Mouse (Mus musculus) cerebellum, adult 11-12 months (tissue): ENCODE measurements around the gene Ppp1r13l.

Experiments
- DNase-seq: peaks from one replicate; pipeline ENCODE4 v3.0.0; 2022

Gene Ppp1r13l

DNA sequence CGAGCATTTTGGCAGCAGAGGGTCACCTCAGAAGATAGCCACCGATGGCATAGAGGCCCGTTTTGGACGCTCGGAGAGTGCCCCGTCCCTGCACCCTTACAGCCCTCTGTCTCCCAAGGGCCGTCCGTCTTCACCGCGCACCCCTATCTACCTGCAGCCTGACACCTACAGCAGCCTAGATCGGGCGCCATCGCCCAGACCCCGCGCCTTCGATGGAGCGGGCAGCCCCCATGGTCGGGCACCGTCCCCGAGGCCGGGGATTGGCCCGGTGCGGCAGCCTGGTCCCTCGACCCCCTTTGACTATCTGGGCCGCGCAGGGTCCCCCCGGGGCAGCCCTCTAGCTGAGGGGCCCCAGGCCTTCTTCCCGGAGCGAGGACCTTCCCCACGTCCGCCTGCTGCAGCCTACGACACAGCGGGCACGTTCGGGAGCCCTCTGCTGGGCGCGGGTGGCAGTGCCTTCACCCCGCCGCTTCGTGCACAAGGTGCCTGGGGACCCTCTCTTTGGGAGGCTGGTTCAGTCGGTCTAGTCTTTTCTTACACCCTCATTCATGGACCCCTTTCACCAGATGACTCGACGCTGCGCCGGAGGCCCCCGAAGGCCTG is 10.4 kb downstream of the Ppp1r13l start:
- peak; percentile 73 for DNase-seq

DNA sequence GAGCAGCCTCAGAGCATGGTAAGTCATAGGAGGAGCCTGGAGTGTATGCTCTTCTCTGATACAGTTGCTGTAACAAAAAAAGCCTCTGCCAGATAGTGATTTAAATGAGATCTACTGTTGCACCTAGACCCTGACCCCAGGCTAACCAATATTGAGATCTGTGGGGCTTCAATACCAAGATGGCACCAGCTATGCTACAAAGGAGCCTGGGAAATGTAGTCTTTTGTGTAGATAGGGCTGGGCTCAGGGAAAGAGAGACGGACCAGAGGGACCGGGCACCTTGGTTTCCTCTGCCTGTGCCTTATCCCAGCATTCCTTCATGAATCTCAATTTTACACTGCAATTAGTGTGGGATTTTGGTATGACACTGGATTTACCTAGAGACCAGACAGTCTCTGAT is 13.8 kb downstream of the Ppp1r13l start:
- no peak for DNase-seq

DNA sequence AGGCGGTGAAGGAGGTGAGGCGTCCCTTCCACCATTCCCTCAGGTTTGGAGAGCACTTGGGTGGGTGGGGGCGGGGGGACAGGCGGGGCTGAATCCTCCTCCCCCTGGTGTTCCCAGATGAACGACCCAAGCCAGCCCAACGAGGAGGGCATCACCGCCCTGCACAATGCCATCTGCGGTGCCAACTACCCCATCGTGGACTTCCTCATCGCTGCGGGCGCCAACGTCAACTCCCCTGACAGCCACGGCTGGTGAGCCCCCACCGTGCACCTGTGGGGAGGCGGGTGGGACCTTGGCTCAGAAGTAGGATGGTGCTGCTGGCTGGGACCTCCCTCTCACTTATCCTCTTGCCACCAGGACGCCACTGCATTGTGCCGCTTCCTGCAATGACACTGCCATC is 15.8 kb downstream of the Ppp1r13l start:
- no peak for DNase-seq

DNA sequence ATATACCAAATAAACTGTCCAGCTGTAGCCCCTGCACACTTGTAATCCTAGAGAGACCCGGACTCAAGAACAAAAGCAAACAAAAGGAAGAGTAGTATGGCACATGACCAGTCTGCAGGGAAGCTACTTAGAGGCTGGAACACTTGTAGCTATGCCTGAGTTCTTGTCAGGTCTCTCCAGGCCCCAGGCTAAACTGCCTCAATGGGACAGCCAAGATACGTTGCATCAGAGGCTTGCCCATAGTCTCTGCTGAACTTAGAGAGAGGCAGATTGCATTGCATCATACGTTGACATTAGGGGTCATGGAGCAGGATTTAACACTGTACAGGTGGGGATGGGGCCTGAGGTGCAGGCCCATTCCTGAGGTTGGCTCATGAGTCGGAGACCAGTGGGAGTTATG is 16.5 kb downstream of the Ppp1r13l start:
- DNase-seq = no peak

DNA sequence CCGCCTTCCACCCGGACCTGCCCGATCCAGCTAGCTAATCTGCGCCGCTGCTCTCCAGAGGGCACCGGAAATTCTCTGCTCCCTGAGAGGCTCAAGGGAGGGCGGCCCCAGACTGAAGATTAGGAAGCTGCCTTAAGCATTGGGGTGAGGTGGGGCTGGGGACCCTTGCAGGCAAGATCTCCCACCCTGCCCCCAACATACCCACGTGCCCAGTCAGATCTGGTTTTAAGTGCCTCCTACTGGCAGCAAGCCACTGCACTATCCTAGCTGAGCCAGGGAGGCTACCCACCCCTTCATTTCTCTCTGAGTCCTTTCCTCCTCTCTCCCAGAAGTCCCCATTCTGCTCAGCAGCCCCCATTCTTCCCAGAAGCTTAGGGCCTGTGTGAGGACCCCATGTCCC is 18.5 kb downstream of the Ppp1r13l start:
- DNase-seq = no peak

DNA sequence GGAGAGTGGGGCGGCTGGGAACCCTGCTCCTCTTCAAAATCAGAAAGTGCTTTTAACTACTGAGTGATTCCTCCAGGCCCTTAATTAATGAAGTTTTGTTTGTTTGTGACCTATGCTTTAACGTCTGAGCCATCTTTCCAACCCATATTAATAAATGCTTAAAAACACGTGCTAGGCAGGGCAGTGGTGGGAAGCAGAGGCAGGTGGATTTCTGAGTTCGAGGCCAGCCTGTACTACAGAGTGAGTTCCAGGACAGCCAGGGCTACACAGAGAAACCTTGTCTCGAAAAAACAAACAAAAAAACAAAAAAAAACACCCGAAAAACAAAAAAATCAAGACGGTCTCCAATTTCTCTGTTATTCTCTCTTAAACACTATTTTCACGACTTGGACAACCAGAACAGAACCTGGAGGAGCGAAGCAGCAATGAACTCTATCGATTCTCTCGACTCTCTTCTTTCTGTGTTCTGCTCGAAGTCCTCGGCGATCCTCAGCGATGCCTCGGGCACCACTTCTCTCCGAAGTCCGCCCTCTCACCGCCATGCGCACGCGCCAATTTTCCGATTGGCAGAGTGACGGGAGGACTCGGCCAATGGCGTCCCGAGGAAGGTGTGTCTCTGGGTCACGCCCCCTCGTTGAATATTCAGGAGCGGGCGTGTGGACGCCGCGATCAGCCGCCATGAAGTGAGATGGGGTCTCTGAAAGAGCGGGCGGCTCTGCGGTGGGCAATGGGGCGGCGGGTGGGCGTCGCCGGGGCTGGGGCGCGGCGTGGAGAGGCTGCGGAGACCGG is 22.0 kb downstream of the Ppp1r13l start, which contains the start of gene Ercc2:
Ercc2 (plus strand) TSS at position 634 of the 789 bp plus-strand sequence.
- DNase-seq = peak; percentile 97

DNA sequence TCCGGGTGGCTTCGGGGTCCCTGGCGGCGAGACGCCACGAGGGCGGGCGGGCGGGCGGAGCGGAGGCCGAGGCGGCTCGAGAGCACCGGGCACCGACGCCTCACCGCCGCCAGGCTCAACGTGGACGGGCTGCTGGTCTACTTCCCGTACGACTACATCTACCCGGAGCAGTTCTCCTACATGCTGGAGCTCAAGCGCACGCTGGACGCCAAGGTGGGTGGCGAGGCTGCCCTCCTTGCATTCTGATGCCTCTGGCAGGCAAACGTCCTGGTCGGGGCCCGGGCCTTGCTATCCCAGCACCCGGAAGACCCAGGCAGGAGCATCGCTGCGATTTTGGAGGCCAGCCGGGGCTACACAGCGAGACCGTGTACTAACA is 22.6 kb downstream of the Ppp1r13l start:
- peak; percentile 45 for DNase-seq

DNA sequence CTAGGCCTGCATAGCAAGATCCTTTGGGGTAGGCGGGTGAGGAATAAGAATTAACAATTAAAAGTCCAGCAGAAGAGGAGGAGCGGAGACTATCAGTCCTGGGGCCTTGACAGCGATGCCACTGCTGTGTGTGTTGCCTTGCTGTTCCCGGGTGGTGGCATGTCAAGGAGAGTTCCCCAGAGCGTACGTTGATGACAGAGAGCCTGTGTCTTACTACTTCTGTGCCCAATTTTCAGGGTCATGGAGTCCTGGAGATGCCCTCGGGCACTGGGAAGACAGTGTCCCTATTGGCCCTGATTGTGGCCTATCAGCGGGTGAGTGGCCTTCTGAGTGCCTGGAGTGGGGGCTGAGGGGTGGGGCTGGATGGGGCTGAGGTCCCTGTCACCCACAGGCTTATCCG is 24.2 kb downstream of the Ppp1r13l start:
- DNase-seq = no peak

DNA sequence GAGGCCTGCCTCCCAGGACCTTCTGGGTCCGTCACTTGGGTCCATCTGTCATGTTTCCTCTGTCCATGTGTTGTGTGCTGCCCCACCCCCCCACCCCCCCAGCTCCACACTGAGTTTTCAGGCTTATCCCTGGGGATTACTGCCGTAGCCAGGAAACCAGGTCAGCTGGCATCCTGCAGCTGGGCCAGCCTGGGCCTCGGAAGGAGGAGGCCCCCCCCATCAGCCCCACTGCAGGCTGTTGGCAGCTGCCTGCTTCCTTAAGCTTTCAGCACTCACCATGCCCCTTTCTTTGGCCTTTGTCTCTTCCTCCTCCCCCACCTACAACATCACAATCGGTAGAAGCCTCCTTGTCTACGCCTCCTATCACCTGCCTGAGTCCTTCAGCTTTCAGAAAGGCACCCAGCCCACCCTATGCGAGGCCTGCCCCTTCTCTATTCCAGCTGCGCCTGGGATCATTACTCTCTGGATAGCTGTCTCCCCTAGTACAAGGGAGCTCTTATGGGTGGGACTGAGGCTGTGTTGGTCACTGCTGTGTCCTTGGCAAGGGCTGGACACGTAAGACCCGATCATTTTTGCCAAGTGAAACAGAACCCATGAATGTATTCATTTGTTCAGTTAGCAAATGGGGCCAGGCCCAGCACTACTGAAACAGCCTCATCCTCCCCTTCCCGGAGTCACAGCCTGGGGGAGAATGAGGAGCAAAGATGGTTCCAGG is 29.3 kb downstream of the Ppp1r13l start:
- DNase-seq = no peak

DNA sequence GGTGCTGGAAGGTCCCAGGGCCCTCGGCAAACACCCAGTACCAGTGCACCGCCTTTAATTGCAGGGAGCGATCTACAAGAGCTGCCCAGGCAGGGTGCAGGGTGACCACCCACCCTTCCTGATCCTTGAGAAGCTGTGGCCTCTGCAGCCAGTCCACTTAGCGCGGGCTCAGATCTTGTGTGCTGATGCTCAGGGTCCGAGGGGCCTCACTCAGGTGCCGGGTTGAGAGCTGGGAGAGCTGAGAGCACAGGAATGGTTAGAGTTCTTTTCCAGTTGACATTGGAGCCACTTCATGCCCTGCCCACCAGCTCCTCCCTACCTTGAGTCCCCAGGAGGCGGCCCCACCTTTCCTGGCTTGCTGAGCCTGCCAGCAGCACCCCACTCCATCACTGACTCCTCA is 34.9 kb downstream of the Ppp1r13l start:
- no peak for DNase-seq

DNA sequence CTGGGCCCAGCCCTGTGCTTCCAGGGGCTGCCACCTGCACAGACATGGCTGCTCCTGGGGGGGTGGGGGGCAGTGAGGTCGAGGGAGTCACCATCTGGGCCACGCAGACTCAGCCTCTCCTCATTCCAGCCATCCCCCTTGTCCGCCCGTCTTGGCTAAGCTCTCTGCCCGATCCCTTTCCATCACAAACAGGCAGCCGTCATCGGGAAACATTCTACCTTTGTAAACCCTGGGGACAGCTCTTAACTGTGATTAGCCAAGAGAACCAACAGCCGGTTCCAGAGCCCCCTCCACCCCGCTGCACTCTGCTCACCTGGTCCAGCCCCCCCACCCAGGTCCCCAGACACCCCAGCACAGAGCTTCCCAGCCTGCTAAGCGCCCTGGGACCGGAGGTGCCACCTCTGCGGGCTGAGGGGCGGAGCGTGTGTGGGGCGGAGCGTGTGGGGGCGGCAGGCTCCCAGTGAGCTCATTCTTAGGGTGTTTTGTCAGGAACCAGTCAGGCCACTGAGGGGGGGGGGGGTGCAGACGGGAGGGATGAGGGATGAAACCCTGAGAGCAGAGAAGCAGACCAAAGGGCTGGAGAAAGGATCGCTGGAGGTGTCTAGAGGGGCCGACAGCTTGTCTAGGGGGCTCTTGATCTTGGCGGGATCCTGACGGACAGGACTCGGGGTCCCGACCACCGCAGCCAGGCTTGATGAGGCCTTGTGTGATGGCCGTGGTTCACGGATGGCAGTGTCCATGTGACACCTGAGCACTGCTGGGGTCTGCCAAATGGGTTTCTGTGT is 40.1 kb downstream of the Ppp1r13l start:
- DNase-seq = no peak

DNA sequence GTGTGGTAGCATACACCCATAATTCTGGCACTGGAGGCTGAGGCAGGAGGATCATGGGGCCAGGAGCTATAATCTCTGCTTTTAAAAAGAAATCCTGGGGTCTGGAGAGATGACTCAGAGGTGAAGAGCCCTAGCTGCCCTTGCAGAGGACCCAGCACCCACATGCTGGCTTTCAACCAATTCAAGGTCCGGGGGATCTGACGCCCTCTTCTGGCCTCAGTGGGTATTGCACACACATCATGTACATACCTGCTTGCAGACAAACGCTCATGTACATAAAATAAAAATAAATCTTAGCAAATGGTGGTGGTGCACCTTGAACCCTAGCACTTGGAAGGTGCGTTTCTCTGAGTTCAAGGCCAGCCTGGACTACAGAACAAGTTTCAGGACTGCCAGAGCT is 41.4 kb downstream of the Ppp1r13l start:
- no peak for DNase-seq

DNA sequence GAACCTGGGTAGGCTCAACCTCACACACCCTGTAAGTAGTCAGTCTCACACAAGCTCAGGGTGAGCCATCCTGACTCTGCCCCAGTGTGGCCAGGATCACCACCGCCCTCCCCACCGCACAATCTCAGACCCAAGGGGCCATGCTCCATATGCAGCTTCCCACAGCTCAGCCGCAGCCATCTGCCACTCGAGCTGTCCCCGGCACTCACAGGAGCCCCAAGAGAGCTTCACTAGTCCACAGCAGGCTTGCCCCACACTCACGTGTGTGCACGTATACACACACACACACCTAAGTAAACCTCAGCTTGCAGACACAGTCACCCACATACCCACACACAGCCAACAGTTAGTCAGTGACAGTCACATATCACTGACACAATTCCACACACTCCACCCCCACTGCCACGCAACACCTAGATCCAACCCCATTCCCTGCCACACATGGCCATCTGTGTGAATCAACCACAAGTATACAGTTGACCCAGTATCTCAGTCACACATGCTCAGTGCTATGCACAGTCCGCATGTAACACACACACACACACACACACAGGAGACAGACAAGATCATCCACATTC is 43.1 kb downstream of the Ppp1r13l start:
- no peak for DNase-seq

DNA sequence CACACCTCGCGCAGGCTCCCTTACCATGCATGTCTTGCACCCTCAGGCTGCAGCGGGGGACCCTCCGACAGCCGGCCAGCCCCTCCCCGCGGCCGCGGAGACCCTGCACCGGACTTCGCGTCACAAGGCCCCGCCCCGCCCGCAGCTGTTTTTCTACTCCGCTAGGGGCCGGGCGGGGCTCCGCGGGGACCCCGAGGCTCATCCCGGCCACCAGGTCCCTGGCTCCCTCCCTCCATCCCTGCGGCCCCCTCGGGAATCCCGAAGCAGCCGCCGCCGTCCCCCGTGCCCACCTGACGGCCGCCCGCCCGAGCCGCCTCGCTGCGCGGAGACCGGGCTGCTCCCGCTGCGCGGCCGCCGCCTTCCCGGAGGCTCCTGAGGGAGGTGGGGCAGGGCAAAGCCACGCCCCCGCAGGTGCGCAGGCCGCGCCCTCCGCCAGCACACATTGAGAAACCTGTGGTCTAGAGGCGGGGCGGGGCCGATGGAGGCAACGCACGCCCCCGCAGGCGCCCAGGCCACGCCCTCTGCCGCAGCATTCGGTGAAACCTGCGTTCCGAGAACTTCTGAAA is 44.3 kb downstream of the Ppp1r13l start, which contains the start of gene Klc3:
Klc3 (minus strand) TSS at position 374 of the 566 bp plus-strand sequence.
- DNase-seq = no peak

DNA sequence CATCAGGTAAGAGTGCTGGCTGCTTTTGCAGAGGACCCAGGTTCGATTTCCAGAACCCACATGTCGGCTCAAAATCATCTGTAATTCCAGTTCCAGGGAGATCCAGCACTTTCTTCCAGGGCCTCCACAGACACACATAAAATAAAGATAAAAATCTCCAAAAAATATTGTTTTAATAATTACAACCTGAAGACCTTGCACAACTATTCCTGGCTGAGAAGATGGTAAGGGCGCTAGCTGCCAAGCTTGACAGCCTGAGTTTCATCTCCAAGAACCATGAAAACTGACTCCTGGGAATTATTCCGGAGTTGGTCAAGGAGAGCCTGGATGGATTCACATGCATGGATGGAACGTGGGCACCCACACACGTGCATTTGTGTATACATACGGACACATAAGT is 44.9 kb downstream of the Ppp1r13l start, which contains the start of gene Ckm:
Ckm (plus strand) TSS at position 301 of the 400 bp plus-strand sequence.
- no peak for DNase-seq

DNA sequence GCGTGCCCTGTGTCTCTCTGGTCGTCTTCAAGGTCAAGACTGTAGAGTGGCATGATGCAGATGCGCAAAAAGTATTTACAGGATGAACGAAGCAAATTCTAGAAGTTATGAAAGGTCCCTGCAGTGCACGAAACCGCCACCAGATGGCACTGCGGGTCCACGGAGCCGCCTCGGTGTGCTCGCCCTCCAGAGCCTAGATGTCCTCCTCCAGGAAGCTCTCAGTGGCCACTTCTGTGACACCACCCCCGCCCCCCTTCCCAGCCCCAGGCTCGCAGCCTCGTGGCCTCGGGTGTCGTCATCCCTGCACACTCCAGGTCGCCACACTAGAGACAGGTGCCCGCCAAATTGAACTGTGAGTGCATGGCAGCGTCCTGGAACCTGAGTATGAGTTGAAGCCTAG is 45.9 kb downstream of the Ppp1r13l start:
- peak; percentile 65 for DNase-seq

DNA sequence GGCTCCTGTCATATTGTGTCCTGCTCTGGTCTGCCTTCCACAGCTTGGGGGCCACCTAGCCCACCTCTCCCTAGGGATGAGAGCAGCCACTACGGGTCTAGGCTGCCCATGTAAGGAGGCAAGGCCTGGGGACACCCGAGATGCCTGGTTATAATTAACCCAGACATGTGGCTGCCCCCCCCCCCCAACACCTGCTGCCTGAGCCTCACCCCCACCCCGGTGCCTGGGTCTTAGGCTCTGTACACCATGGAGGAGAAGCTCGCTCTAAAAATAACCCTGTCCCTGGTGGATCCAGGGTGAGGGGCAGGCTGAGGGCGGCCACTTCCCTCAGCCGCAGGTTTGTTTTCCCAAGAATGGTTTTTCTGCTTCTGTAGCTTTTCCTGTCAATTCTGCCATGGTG is 50.2 kb downstream of the Ppp1r13l start:
- no peak for DNase-seq

DNA sequence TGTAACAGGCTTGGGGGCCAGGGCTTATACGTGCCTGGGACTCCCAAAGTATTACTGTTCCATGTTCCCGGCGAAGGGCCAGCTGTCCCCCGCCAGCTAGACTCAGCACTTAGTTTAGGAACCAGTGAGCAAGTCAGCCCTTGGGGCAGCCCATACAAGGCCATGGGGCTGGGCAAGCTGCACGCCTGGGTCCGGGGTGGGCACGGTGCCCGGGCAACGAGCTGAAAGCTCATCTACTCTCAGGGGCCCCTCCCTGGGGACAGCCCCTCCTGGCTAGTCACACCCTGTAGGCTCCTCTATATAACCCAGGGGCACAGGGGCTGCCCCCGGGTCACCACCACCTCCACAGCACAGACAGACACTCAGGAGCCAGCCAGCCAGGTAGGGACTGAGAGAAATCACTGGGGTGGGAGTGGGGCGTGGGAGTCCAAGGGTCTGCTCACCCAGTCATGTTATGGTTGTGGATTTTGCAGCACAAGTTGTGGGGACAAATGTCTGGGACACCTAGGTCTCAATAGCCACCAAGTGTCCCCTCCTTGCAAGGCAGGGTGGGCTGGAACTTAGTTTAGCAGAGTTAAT is 51.3 kb downstream of the Ppp1r13l start:
- no peak for DNase-seq

DNA sequence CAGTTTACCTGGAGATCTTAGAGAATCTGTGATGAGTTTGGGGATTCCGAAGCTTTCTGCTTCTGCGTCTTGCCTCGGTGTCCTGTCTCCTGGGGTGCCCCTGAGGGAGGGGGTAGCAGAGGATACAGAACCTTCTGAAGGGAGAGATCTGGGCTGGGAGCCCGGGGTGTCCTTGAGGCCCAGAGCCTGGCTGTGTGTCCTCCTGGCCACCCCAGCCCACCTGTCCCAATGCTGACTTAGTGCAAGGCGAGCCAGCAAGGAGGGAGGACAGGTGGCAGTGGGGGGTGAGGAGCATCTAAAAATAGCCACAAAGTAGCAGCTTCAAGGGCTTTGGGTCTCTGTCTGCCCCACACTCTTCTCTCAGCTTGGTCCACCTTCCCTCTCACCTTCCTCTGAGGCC is 52.2 kb downstream of the Ppp1r13l start:
- no peak for DNase-seq

DNA sequence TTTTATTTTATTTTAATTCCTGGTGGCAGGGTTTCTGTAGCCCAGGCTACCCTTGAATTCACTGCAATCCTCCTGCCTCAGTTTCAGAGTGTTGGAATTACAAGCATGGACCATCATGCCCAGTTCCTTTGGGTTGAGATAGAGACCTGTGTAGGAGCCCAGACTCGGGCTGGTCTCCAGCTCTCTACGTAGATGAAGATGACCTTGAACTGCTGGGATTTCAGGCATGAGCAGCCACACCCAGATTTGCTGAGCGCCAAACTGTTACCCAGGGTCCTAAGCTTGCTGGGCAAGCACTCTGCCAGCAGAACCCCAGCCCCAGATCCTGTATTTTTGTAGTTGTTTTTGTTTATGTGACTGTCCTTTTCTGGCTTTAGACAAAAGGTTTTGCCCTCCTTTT is 54.0 kb downstream of the Ppp1r13l start:
- DNase-seq = no peak

DNA sequence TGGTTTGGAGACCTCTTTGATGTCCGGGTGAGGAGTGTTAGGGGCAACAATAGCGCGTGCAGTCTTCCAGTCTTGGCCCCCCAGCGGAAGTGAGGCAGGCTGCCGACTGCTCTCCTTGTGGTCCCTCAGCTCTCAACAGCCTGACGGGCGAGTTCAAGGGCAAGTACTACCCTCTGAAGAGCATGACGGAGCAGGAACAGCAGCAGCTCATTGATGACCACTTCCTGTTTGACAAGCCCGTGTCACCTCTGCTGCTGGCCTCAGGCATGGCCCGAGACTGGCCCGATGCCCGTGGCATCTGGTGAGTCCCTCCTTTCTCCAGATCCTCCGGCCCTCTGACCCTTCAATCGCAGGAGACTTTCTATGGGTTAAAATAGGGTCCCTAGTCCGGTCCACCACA is 57.0 kb downstream of the Ppp1r13l start:
- DNase-seq = no peak

DNA sequence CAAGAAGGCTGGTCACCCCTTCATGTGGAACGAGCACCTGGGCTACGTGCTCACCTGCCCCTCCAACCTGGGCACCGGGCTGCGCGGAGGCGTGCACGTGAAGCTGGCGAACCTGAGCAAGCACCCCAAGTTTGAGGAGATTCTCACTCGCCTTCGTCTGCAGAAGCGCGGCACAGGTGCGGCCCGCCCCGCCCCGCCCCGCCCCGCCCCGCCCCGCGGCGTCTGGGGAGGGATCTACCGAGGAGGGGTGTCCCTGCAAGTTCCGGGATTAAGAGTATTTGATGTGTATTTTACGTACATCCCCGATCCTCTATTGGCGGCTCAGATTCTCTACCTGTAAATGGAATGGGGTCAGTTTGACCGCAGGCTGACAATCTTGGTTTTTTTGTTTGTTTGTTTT is 60.6 kb downstream of the Ppp1r13l start:
- DNase-seq = no peak
